In genomic region chr11:21179873-21180272, GRCm38 (mm10) we compare ENCODE assay signal across 6 mouse cellular contexts. TPM values are rescaled to one million over a fixed set of nuclear protein-coding genes. Genes with fewer than 3 reads are reported as not detected.
DNase-seq lines count a peak whose midpoint lies in the region; TF ChIP-seq lines count a peak whose summit lies in the region.
"Not testable (repeated sequence)": the region's sequence is repeated elsewhere in the genome, so short reads cannot be mapped to it uniquely, and the experiment has no call there.

No protein-coding gene starts in this region.

- in situ Hi-C loops in CH12.LX (cut with MboI; ENCODE audit: low pct_ligation_motif_present, low pct_unique_long_range_greater_than_20kb, low sequenced_read_pairs), result loop anchor here (5.0 to 25.0 kb wide), 4 partner anchors 263 to 718 kb away; no protein-coding TSS in a partner anchor

- peak overlapping the region; percentile 51; the same call in 1 of the 2 replicates for H3K27ac ChIP-seq in CH12.LX (ENCODE audit: insufficient read depth, low read depth)
- peak overlapping the region; percentile 24; the same call in 1 of the 2 replicates for H3K27ac ChIP-seq in bone marrow, adult 2 months (ENCODE audit: control insufficient read depth, insufficient read depth, low read depth, low read length, poor library complexity)
- H3K27ac ChIP-seq in spleen, adult 2 months (ENCODE audit: insufficient read depth, low read length), result peak overlapping the region; percentile 83
- H3K27ac ChIP-seq in thymus, adult 2 months (ENCODE audit: control insufficient read depth, insufficient read depth, low read length), result peak overlapping the region; percentile 48

- dilution Hi-C loops in CH12.LX (cut with MboI; ENCODE audit: extremely low pct_ligation_motif_present, extremely low pct_unique_long_range_greater_than_20kb, low sequenced_read_pairs), result not testable (repeated sequence)

- H3K79me2 ChIP-seq in CH12.LX (replicated peaks; ENCODE audit: control insufficient read depth, extremely low read depth, insufficient read depth, poor library complexity, severe bottlenecking), result not testable (repeated sequence)

- not testable (repeated sequence) for H3K9ac ChIP-seq in CH12.LX (ENCODE audit: insufficient read depth, low read depth)

- not testable (repeated sequence) for H3K36me3 ChIP-seq in CH12.LX (replicated peaks in 1 of 2; ENCODE audit: control insufficient read depth in 1 of 2, insufficient read depth in 1 of 2, low read length in 1 of 2); spleen, adult 2 months (ENCODE audit: control insufficient read depth, insufficient read depth, low read length); thymus, adult 2 months (ENCODE audit: control insufficient read depth, insufficient read depth, low read length)

- TF ChIP-seq POLR2A in CH12.LX (IDR thresholded peaks at IDR 0.05; ENCODE audit: low read depth, low read length); bone marrow, adult 2 months (IDR thresholded peaks at IDR 0.05; ENCODE audit: borderline replicate concordance, control insufficient read depth, low read depth, low read length); spleen, adult 2 months (IDR thresholded peaks at IDR 0.05; ENCODE audit: low read depth, low read length); thymus, adult 2 months (IDR thresholded peaks at IDR 0.05; ENCODE audit: control insufficient read depth, extremely low read depth, insufficient read depth, low read length, poor library complexity): not testable (repeated sequence)

- H3K27me3 ChIP-seq in CH12.LX (replicated peaks); spleen, adult 2 months (ENCODE audit: control insufficient read depth, insufficient read depth, low read length); thymus, adult 2 months (ENCODE audit: control insufficient read depth, insufficient read depth, low read length): not testable (repeated sequence)

- peaks cover 13 to 58% of the 10 kb centered on the region in 2 experiments for H3K4me1 ChIP-seq in CH12.LX (ENCODE audit: control insufficient read depth in 1 of 2, insufficient read depth in 2 of 2)
- H3K4me1 ChIP-seq in bone marrow, adult 2 months (ENCODE audit: control insufficient read depth, insufficient read depth, low read length), result not testable (repeated sequence)
- H3K4me1 ChIP-seq in spleen, adult 2 months (ENCODE audit: control insufficient read depth, insufficient read depth, insufficient read length), result peaks cover 31% of the 10 kb centered on the region
- H3K4me1 ChIP-seq in thymus, adult 2 months (replicated peaks; ENCODE audit: control insufficient read depth, insufficient read depth, low read length), result peaks cover 30% of the 10 kb centered on the region

- WGBS in bone marrow, adult 2 months, result 76% methylated on average over 9 of the region's 9 CpGs
- 60% methylated on average over 9 of the region's 9 CpGs for WGBS in spleen, adult 2 months
- 85% methylated on average over 8 of the region's 9 CpGs for WGBS in thymus, adult 2 months

- TF ChIP-seq CTCF in CH12.LX (conservative IDR thresholded peaks at IDR 0.05 in 1 of 2, IDR thresholded peaks at IDR 0.05 in 1 of 2; ENCODE audit: low read depth in 2 of 2, low read length in 2 of 2); bone marrow, adult 2 months (IDR thresholded peaks at IDR 0.05; ENCODE audit: control insufficient read depth, insufficient read depth, low read length); spleen, adult 2 months (IDR thresholded peaks at IDR 0.05; ENCODE audit: extremely low read depth, insufficient read depth, insufficient read length, insufficient replicate concordance); thymus, adult 2 months (IDR thresholded peaks at IDR 0.05; ENCODE audit: borderline replicate concordance, control insufficient read depth, extremely low read depth, insufficient read depth, low read length, poor library complexity): not testable (repeated sequence)

- peak overlapping the region; percentile 96 for H3K4me2 ChIP-seq in CH12.LX (ENCODE audit: insufficient read depth, low read depth, poor library complexity, severe bottlenecking)

- not testable (repeated sequence) for TF ChIP-seq RAD21 in CH12.LX (IDR thresholded peaks at IDR 0.05; ENCODE audit: low read depth, low read length)

- H3K9me3 ChIP-seq in CH12.LX (replicated peaks; ENCODE audit: low read length), result not testable (repeated sequence)

- TF ChIP-seq EP300 in CH12.LX (IDR thresholded peaks at IDR 0.05; ENCODE audit: low read length), result not testable (repeated sequence)

- not testable (repeated sequence) for DNase-seq in CH12.LX (ENCODE audit: extremely low read depth); spleen, adult 2 months (ENCODE audit: low read depth in 1 of 2, low spot score in 2 of 2); thymus, adult 2 months
- DNase-seq in heart, adult 11 months, result peak; percentile 73
- peak; percentile 10 for DNase-seq in naive thymus-derived CD4-positive, alpha-beta T cell, adult 2 months (ENCODE audit: low read depth)

- not testable (repeated sequence) for H3K4me3 ChIP-seq in CH12.LX (replicated peaks in 1 of 3; ENCODE audit: low read depth in 2 of 3, low read length in 2 of 3, poor library complexity in 1 of 3); bone marrow, adult 2 months (replicated peaks; ENCODE audit: control insufficient read depth, low read depth, low read length); spleen, adult 2 months (ENCODE audit: extremely low read depth, insufficient read depth, insufficient read length); thymus, adult 2 months (ENCODE audit: control insufficient read depth, insufficient read depth, low read length)

TF ChIP-seq in CH12.LX, 34 proteins besides CTCF, POLR2A, EP300 and RAD21:
- TF ChIP-seq ZNF384 (IDR thresholded peaks at IDR 0.05; ENCODE audit: low read depth, low read length) (peak; percentile 81), IRF4 (IDR thresholded peaks at IDR 0.05; ENCODE audit: low read depth, low read length) (0 out of 2 replicates have a peak, but pooled peaks have one; percentile 22)

RNA-seq across cellular contexts. Expression of gene Vps54, which starts 59.2 kb away (rescaled TPM):
- total RNA-seq in CH12.LX (2012; rRNA removed) (20.4 and 24.7 TPM in 2 replicates), CH12.LX (2014; rRNA removed) (37.5 and 43.5 TPM in 2 replicates)
- polyA plus RNA-seq in CH12.LX (2012; ENCODE audit: insufficient read length, low read depth), result 22.7 and 22.9 TPM in 2 replicates
- 15.8 and 19.5 TPM in 2 replicates for polyA plus RNA-seq in bone marrow, adult 2 months (2011; ENCODE audit: insufficient read depth, insufficient read length, low replicate concordance, missing spikeins)
- polyA plus RNA-seq in spleen, adult 2 months (2012; rRNA removed), result 6.7 and 7.0 TPM in 2 replicates
- 22.2 and 28.0 TPM in 2 replicates for polyA plus RNA-seq in thymus, adult 2 months (2012; rRNA removed)

Comparison
In these comparisons a context has a peak if more than half of its experiments do, and no peak if none do; other contexts are left out.
1. H3K27ac ChIP-seq: peak in every context shown above with its lines; median percentile 83 in spleen, adult 2 months; 51 in CH12.LX; 48 in thymus, adult 2 months; 24 in bone marrow, adult 2 months.